17 mouse cellular contexts compared by ENCODE assay signal in the genomic region with DNA sequence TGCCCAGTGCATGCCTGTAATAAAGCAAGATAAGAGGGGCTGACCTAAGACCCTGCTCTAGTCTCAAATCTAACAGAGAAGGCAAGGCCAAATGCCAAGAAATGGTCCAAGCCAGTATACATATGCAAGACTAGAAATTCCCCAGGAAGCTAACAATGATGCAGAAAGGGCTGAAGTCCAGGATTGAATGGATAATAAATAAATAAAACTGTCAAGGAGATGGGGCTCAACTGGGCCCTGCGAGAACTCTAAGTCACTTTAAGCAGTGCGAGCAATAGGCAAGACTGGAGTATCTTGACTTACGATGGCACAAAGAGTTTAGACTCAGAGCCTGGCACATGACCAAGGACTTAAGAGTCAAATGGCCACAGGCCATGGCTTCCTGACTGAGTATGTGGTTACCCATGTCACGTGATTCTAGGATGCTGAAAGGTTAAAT. TPM values are rescaled to one million over a fixed set of nuclear protein-coding genes. Genes with fewer than 3 reads are reported as not detected.
DNase-seq lines count a peak whose midpoint lies in the region; ATAC-seq and TF ChIP-seq lines count a peak whose summit lies in the region.
"Had no signal": no experiment of that assay in that cellular context is flagged by ENCODE, and none has a peak within 500 bp of the region (broad histone marks: within the 10 kb centered on the region; RNA-seq: fewer than 3 reads in every experiment).

No protein-coding gene starts in this region.

- H3K79me2 ChIP-seq in liver, adult 2 months (ENCODE audit: control insufficient read depth, insufficient read depth, low read length) = peaks cover 47% of the 10 kb centered on the region

- H3K9me3 ChIP-seq in liver, embryonic 12.5 days (replicated peaks) = no peaks in the 10 kb centered on the region
- H3K9me3 ChIP-seq: embryonic facial prominence, embryonic 15.5 days; forebrain, embryonic 12.5 days; hindbrain, embryonic 15.5 days; neural tube, embryonic 15.5 days; stomach, embryonic 15.5 days had no signal

- H3K36me3 ChIP-seq in liver, adult 2 months (ENCODE audit: control insufficient read depth, insufficient read depth, low read length) = no peaks in the 10 kb centered on the region
- H3K36me3 ChIP-seq in liver, embryonic 12.5 days = no peaks in the 10 kb centered on the region
- H3K36me3 ChIP-seq: embryonic facial prominence, embryonic 15.5 days; forebrain, embryonic 12.5 days; hindbrain, embryonic 15.5 days; neural tube, embryonic 15.5 days; stomach, embryonic 15.5 days had no signal

- H3K4me1 ChIP-seq in liver, adult 2 months (ENCODE audit: control insufficient read depth, insufficient read depth, low read length) = peaks cover 20% of the 10 kb centered on the region
- H3K4me1 ChIP-seq in liver, embryonic 12.5 days = peaks cover 25% of the 10 kb centered on the region

- H3K4me3 ChIP-seq in liver, adult 2 months (ENCODE audit: insufficient read depth, low read depth, low read length) = no peak overlapping the region
- H3K4me3 ChIP-seq in liver, embryonic 12.5 days = no peak overlapping the region
- H3K4me3 ChIP-seq: embryonic facial prominence, embryonic 15.5 days; forebrain, embryonic 12.5 days; hindbrain, embryonic 15.5 days; neural tube, embryonic 15.5 days; stomach, embryonic 15.5 days had no signal

- intact Hi-C loops in heart, postnatal 36 days (cut with DNase I) = no loop called here

- WGBS in liver, adult 2 months = 50% methylated on average over 4 of the region's 4 CpGs
- 73% methylated on average over 4 of the region's 4 CpGs for WGBS in liver, embryonic 12.5 days (ENCODE audit: insufficient replicate concordance)

- no peak overlapping the region for H3K27ac ChIP-seq in liver, adult 2 months (replicated peaks; ENCODE audit: insufficient read depth, low read depth, low read length)
- H3K27ac ChIP-seq in liver, embryonic 12.5 days = no peak overlapping the region
- H3K27ac ChIP-seq: embryonic facial prominence, embryonic 15.5 days; forebrain, embryonic 12.5 days; hindbrain, embryonic 15.5 days; neural tube, embryonic 15.5 days; stomach, embryonic 15.5 days had no signal

- H3K4me2 ChIP-seq in liver, embryonic 12.5 days = no peak overlapping the region
- H3K4me2 ChIP-seq: embryonic facial prominence, embryonic 15.5 days; forebrain, embryonic 12.5 days; hindbrain, embryonic 15.5 days; midbrain, embryonic 11.5 days; neural tube, embryonic 15.5 days; stomach, embryonic 15.5 days had no signal

- no peak for TF ChIP-seq CTCF in liver, adult 2 months (IDR thresholded peaks at IDR 0.05; ENCODE audit: low read depth, low read length)

- TF ChIP-seq POLR2A in liver, adult 2 months (IDR thresholded peaks at IDR 0.05; ENCODE audit: extremely low read depth, insufficient read depth, low read length) = no peak

- peak; percentile 37 to 43 for DNase-seq in cerebellum, postnatal 10 days
- DNase-seq in cerebellum, postnatal 25 days = no peak
- peak; percentile 43 for DNase-seq in liver, adult 2 months (ENCODE audit: extremely low read depth, low read depth, low spot score)
- DNase-seq in NIH3T3 (ENCODE audit: low read depth) = peak; percentile 73
- peak; percentile 28 to 49 for DNase-seq in kidney, postnatal 25 days
- DNase-seq in heart, postnatal 36 days = no peak
- DNase-seq: liver; lung, postnatal 14 days; right cerebral cortex, adult 18-20 months had no signal

- no peak overlapping the region for H3K9ac ChIP-seq in liver, adult 2 months (ENCODE audit: low read depth, low read length)
- H3K9ac ChIP-seq in liver, embryonic 12.5 days = no peak overlapping the region
- H3K9ac ChIP-seq: embryonic facial prominence, embryonic 15.5 days; forebrain, embryonic 12.5 days; hindbrain, embryonic 15.5 days; neural tube, embryonic 15.5 days; stomach, embryonic 15.5 days had no signal

- no peak for ATAC-seq in liver, embryonic 12.5 days
- ATAC-seq in erythroblast, adult 5-6 weeks (replicated peaks; ENCODE audit: low FRiP score, poor library complexity, severe bottlenecking) = no peak

- H3K27me3 ChIP-seq in liver, adult 2 months (ENCODE audit: control insufficient read depth, insufficient read depth, low read length) = no peaks in the 10 kb centered on the region
- H3K27me3 ChIP-seq in liver, embryonic 12.5 days (replicated peaks) = peaks cover 10% of the 10 kb centered on the region
- H3K27me3 ChIP-seq: embryonic facial prominence, embryonic 15.5 days; forebrain, embryonic 12.5 days; hindbrain, embryonic 15.5 days; neural tube, embryonic 15.5 days; stomach, embryonic 15.5 days had no signal

RNA-seq across cellular contexts. Expression of gene Klhl2, which starts 5.8 kb away (rescaled TPM):
- total RNA-seq in liver, adult 2 months (2014; rRNA removed) = 26.5 and 31.0 TPM in 2 replicates
- 10.1 and 11.4 TPM in 2 replicates for polyA plus RNA-seq in liver, adult 2 months (2012; rRNA removed)
- polyA plus RNA-seq in liver, embryonic 12.5 days (2016; fragmentation: Nextera tagmentation; extraction: Ambion mirVana) = 6.9 and 8.2 TPM in 2 replicates
- 4.8 and 5.0 TPM in 2 replicates for total RNA-seq in erythroblast, adult 5-6 weeks (2015; ENCODE audit: low replicate concordance)
- 3.1 and 3.6 TPM in 2 replicates for total RNA-seq in erythroblast, adult 5-6 weeks (2017; ENCODE audit: low replicate concordance)
- total RNA-seq in heart, postnatal 36 days (2021) = 10 to 100 TPM; 13.3 to 17.2 TPM

Comparison
In these comparisons a context has a peak if more than half of its experiments do, and no peak if none do; other contexts are left out.
1. DNase-seq: peak in cerebellum, postnatal 10 days (2 of 2), liver, adult 2 months (single experiment), NIH3T3 (single experiment) and kidney, postnatal 25 days (2 of 2); none in cerebellum, postnatal 25 days (0 of 2) and heart, postnatal 36 days (0 of 2).